Mouse (Mus musculus): ENCODE results near the gene Pnpla7.

DNA sequence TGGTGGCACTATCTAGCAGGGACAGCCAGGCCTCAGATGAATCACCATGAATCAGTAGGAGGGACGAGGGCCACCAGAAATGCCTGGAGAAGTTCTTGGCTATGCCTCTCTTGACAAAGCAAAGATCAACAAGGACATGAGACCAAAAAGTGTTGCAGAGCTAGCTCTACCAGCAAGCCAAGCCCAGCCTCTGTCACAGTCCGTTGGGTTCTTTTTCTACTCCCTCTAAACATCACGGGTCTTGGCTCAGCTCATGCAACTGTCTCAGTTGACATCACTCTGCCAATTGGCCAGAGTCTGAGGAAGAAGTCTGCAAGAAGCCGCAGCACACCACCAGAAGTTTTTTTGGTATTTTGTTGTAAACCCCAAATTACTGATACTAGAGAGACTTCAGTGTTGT is 99.7 kb downstream of the Pnpla7 start:
- TF ChIP-seq CTCF (IDR thresholded peaks at IDR 0.05; ENCODE audit: low read depth), result no peak
- no peak for TF ChIP-seq EP300 (IDR thresholded peaks at IDR 0.05; ENCODE audit: low read depth)

All from heart, postnatal 0 days (tissue).